Mouse (Mus musculus): ENCODE measurements around the gene Car14.

- TF ChIP-seq CTCF (IDR thresholded peaks at IDR 0.05; ENCODE audit: extremely low read depth, insufficient read depth, low read length) (no peak), POLR2A (IDR thresholded peaks at IDR 0.05; ENCODE audit: extremely low read depth, insufficient read depth, low read length) (no peak)
Observed at GRCm38 (mm10) chr3:95899800-95900524, 4.5 kb downstream of the Car14 start.
